Mouse (Mus musculus) neural tube, embryonic 11.5 days (tissue): ENCODE measurements around the gene Bend3. TPM values are rescaled to one million over a fixed set of nuclear protein-coding genes. Genes with fewer than 3 reads are reported as not detected.

ENCODE experiments used
- ATAC-seq: fragments of 200-750 bp; cut with Nextera tagmentation; 2 replicates; pipeline ENCODE4 v1.8.0; 2017; ENCODE audit warnings: moderate number of reproducible peaks, mild to moderate bottlenecking, moderate TSS enrichment, moderate library complexity; ENCODE audit not compliant: insufficient read depth, low FRiP score, low TSS enrichment
- DNase-seq: peaks from one replicate; pipeline ENCODE4 v3.0.0-alpha.2; 2015; ENCODE audit warnings: low spot score
- H3K27ac ChIP-seq: fragments of 300-500 bp; sonication (generic); 2 replicates; pipeline ENCODE4 v1.5.1; 2014; ENCODE audit warnings: low read depth, mild to moderate bottlenecking, low read length
- H3K27me3 ChIP-seq: fragments of 300-500 bp; sonication (generic); 2 replicates; pipeline ENCODE4 v1.6.1; 2014; ENCODE audit warnings: mild to moderate bottlenecking, low read length, mixed read lengths; ENCODE audit not compliant: control insufficient read depth, insufficient read depth
- H3K36me3 ChIP-seq: fragments of 300-500 bp; sonication (generic); 2 replicates; pipeline ENCODE4 v1.6.1; 2014; ENCODE audit warnings: mild to moderate bottlenecking, low read length, moderate library complexity, mixed read lengths; ENCODE audit not compliant: control insufficient read depth, insufficient read depth
- H3K4me1 ChIP-seq: fragments of 300-500 bp; sonication (generic); 2 replicates; pipeline ENCODE4 v1.6.1; 2014; ENCODE audit warnings: low read length, mixed read lengths; ENCODE audit not compliant: control insufficient read depth, insufficient read depth
- H3K4me2 ChIP-seq: fragments of 300-500 bp; sonication (generic); 2 replicates; pipeline ENCODE4 v1.6.1; 2014; ENCODE audit warnings: low read depth, mild to moderate bottlenecking, moderate library complexity
- H3K4me3 ChIP-seq: fragments of 300-500 bp; sonication (generic); 2 replicates; pipeline ENCODE4 v1.5.1; 2014; ENCODE audit warnings: low read depth, low read length
- H3K9ac ChIP-seq: fragments of 300-500 bp; sonication (generic); 2 replicates; pipeline ENCODE4 v1.6.1; 2014; ENCODE audit warnings: mild to moderate bottlenecking, low read length
- H3K9me3 ChIP-seq: fragments of 300-500 bp; sonication (generic); 2 replicates; pipeline ENCODE4 v1.6.1; 2016; ENCODE audit warnings: low read length; ENCODE audit not compliant: control insufficient read depth
- WGBS: fragments of 180-500 bp; shearing (Covaris S2); extraction: QIAGEN DNeasy Blood & Tissue Kit; methylation state at CpG from one replicate; pipeline ENCODE4 v1.1.7; 2014; 5-methylcytosine and 5-hydroxymethylcytosine counted together
- polyA plus RNA-seq: library from polyadenylated mRNA; unstranded; fragments of >200 nt; fragmentation: Nextera tagmentation; extraction: Ambion mirVana; gene quantifications from 2 replicates; pipeline ENCODE4 v1.2.1, GENCODE M21; 2014

The Bend3 gene
- polyA plus RNA-seq, 1 experiment from 2014 or later: 8.0 TPM

GRCm38 (mm10) chr10:43527283-43528269 lies 48.9 kb downstream of the Bend3 start:
- H3K4me2 ChIP-seq: no peak overlapping the region
- no peaks in the 10 kb centered on the region for H3K9me3 ChIP-seq
- no peak for ATAC-seq
- H3K27ac ChIP-seq: peak overlapping the region; percentile 68
- 41% methylated on average over 15 of the region's 15 CpGs for WGBS
- H3K9ac ChIP-seq: peak overlapping the region; percentile 41
- H3K27me3 ChIP-seq: no peaks in the 10 kb centered on the region
- peaks cover 7% of the 10 kb centered on the region for H3K36me3 ChIP-seq
- DNase-seq: peak; percentile 30
- no peak overlapping the region for H3K4me3 ChIP-seq
- peaks cover 10% of the 10 kb centered on the region; the same call in 1 of the 2 replicates for H3K4me1 ChIP-seq

GRCm38 (mm10) chr10:43534382-43534781 lies 55.8 kb downstream of the Bend3 start:
- Histone ChIP-seq H3K4me3 (no peak overlapping the region), H3K9me3 (no peaks in the 10 kb centered on the region), H3K9ac (no peak overlapping the region), H3K27ac (no peak overlapping the region), H3K4me2 (no peak overlapping the region), H3K36me3 (peaks cover 7% of the 10 kb centered on the region), H3K4me1 (no peaks in the 10 kb centered on the region), H3K27me3 (no peaks in the 10 kb centered on the region)
- DNase-seq: no peak
- 91% methylated on average over 1 of the region's 1 CpGs for WGBS
- no peak for ATAC-seq

GRCm38 (mm10) chr10:43537652-43538051 lies 59.0 kb downstream of the Bend3 start:
- H3K4me1 ChIP-seq: peaks cover 3% of the 10 kb centered on the region; the same call in 1 of the 2 replicates
- H3K9me3 ChIP-seq: no peaks in the 10 kb centered on the region
- no peak overlapping the region for H3K27ac ChIP-seq
- no peak for DNase-seq
- no peak overlapping the region for H3K4me2 ChIP-seq
- H3K9ac ChIP-seq: no peak overlapping the region
- no peak for ATAC-seq
- H3K27me3 ChIP-seq: no peaks in the 10 kb centered on the region
- 95% methylated on average over 7 of the region's 7 CpGs for WGBS
- H3K36me3 ChIP-seq: no peaks in the 10 kb centered on the region; the same call in 1 of the 2 replicates
- H3K4me3 ChIP-seq: no peak overlapping the region

- 91% methylated on average over 5 of the region's 5 CpGs for WGBS
- H3K9me3 ChIP-seq: no peaks in the 10 kb centered on the region
- no peaks in the 10 kb centered on the region for H3K27me3 ChIP-seq
- DNase-seq (no peak), ATAC-seq (no peak)
- H3K4me3 ChIP-seq: no peak overlapping the region
- H3K27ac ChIP-seq: no peak overlapping the region
- H3K4me2 ChIP-seq: no peak overlapping the region
- H3K36me3 ChIP-seq: no peaks in the 10 kb centered on the region
- peaks cover 3% of the 10 kb centered on the region; the same call in 1 of the 2 replicates for H3K4me1 ChIP-seq
- H3K9ac ChIP-seq: no peak overlapping the region
Observed at GRCm38 (mm10) chr10:43538831-43539230, 60.2 kb downstream of the Bend3 start.

- no peaks in the 10 kb centered on the region for H3K9me3 ChIP-seq
- H3K9ac ChIP-seq: peak overlapping the region; percentile 84
- ATAC-seq: no peak
- H3K27me3 ChIP-seq: no peaks in the 10 kb centered on the region
- peak overlapping the region; percentile 86 for H3K4me3 ChIP-seq
- no peak overlapping the region for H3K27ac ChIP-seq
- peaks cover 3% of the 10 kb centered on the region; the same call in 1 of the 2 replicates for H3K4me1 ChIP-seq
- no peak for DNase-seq
- WGBS: 20% methylated on average over 12 of the region's 12 CpGs
- H3K4me2 ChIP-seq: peak overlapping the region; percentile 41
- H3K36me3 ChIP-seq: no peaks in the 10 kb centered on the region
Observed at GRCm38 (mm10) chr10:43539746-43540310, 61.2 kb downstream of the Bend3 start.

GRCm38 (mm10) chr10:43540442-43541152 lies 62.0 kb downstream of the Bend3 start, which contains the start of gene 1700021F05Rik:
Gene 1700021F05Rik, minus strand, starts transcription at chr10:43540994.
- DNase-seq: peak; percentile 95
- Histone ChIP-seq H3K36me3 (no peaks in the 10 kb centered on the region), H3K27me3 (no peaks in the 10 kb centered on the region), H3K4me3 (peak within 1 kb of the TSS; percentile 86), H3K4me2 (peak within 1 kb of the TSS; percentile 41), H3K9ac (peak within 1 kb of the TSS; percentile 84), H3K27ac (no peak within 1 kb of the TSS), H3K9me3 (no peaks in the 10 kb centered on the region), H3K4me1 (peaks cover 3% of the 10 kb centered on the region; the same call in 1 of the 2 replicates)
- 0% methylated on average over 32 of the region's 56 CpGs for WGBS
- peak; percentile 99 for ATAC-seq

- peaks cover 3% of the 10 kb centered on the region; the same call in 1 of the 2 replicates for H3K4me1 ChIP-seq
- no peaks in the 10 kb centered on the region for H3K9me3 ChIP-seq
- H3K27me3 ChIP-seq: no peaks in the 10 kb centered on the region
- H3K36me3 ChIP-seq: no peaks in the 10 kb centered on the region
- WGBS: 53% methylated on average over 7 of the region's 8 CpGs
- H3K27ac ChIP-seq: no peak overlapping the region
- ATAC-seq: peak; percentile 2; the same call in 1 of the 2 replicates
- DNase-seq: no peak
- no peak overlapping the region for H3K9ac ChIP-seq
- peak overlapping the region; percentile 86 for H3K4me3 ChIP-seq
- H3K4me2 ChIP-seq: no peak overlapping the region
Observed at GRCm38 (mm10) chr10:43541153-43541544, 62.5 kb downstream of the Bend3 start.

- Histone ChIP-seq H3K36me3 (no peaks in the 10 kb centered on the region), H3K4me3 (no peak overlapping the region), H3K9ac (no peak overlapping the region), H3K4me1 (no peaks in the 10 kb centered on the region), H3K4me2 (no peak overlapping the region), H3K9me3 (no peaks in the 10 kb centered on the region), H3K27me3 (no peaks in the 10 kb centered on the region), H3K27ac (no peak overlapping the region)
- ATAC-seq (no peak), DNase-seq (no peak)
- WGBS: 68% methylated on average over 5 of the region's 5 CpGs
Observed at GRCm38 (mm10) chr10:43549411-43549810, 70.8 kb downstream of the Bend3 start.
